In genomic region chr4:153133147-153133546, GRCm38 (mm10) we compare ENCODE assay signal across 18 mouse cellular contexts.
A peak's percentile ranks its signal among the peaks of the same experiment; 100 is the strongest.
DNase-seq lines count a peak whose midpoint lies in the region; ATAC-seq lines count a peak whose summit lies in the region.
"Had no signal": no experiment of that assay in that cellular context is flagged by ENCODE, and none has a peak within 500 bp of the region (broad histone marks: within the 10 kb centered on the region; RNA-seq: fewer than 3 reads in every experiment).

No protein-coding gene starts in this region.

- peaks cover 9% of the 10 kb centered on the region for H3K4me1 ChIP-seq in hindbrain, embryonic 15.5 days (replicated peaks)
- peaks cover 8% of the 10 kb centered on the region for H3K4me1 ChIP-seq in hindbrain, embryonic 13.5 days (replicated peaks)
- H3K4me1 ChIP-seq in midbrain, embryonic 14.5 days (ENCODE audit: control insufficient read depth, insufficient read depth, low read length): no peaks in the 10 kb centered on the region
- H3K4me1 ChIP-seq in midbrain, embryonic 16.5 days (ENCODE audit: control insufficient read depth, insufficient read depth, low read length): peaks cover 2% of the 10 kb centered on the region; the same call in 1 of the 2 replicates
- no peaks in the 10 kb centered on the region for H3K4me1 ChIP-seq in embryonic facial prominence, embryonic 14.5 days (ENCODE audit: control insufficient read depth, insufficient read depth, low read length)
- H3K4me1 ChIP-seq: embryonic facial prominence, embryonic 15.5 days; forebrain, embryonic 12.5 days; heart, embryonic 12.5 days had no signal

- DNase-seq in midbrain, embryonic 14.5 days: peak; percentile 56
- peak; percentile 48 for DNase-seq in embryonic facial prominence, embryonic 14.5 days (ENCODE audit: low spot score)
- DNase-seq in retina, postnatal 7 days (ENCODE audit: low read depth, low spot score): peak; percentile 24
- no peak for DNase-seq in thymus, postnatal 36 days
- DNase-seq: adrenal gland, postnatal 25 days; cerebellum, postnatal 10 days; heart, postnatal 36 days; right cerebral cortex, postnatal 4 days had no signal

- H3K36me3 ChIP-seq in hindbrain, embryonic 15.5 days: no peaks in the 10 kb centered on the region
- no peaks in the 10 kb centered on the region for H3K36me3 ChIP-seq in hindbrain, embryonic 13.5 days
- no peaks in the 10 kb centered on the region for H3K36me3 ChIP-seq in midbrain, embryonic 14.5 days (ENCODE audit: control insufficient read depth, insufficient read depth, low read length)
- no peaks in the 10 kb centered on the region for H3K36me3 ChIP-seq in midbrain, embryonic 16.5 days (ENCODE audit: control insufficient read depth, insufficient read depth, low read length)
- no peaks in the 10 kb centered on the region for H3K36me3 ChIP-seq in embryonic facial prominence, embryonic 14.5 days (ENCODE audit: control insufficient read depth, insufficient read depth, low read length)
- H3K36me3 ChIP-seq: embryonic facial prominence, embryonic 15.5 days; forebrain, embryonic 12.5 days; heart, embryonic 12.5 days had no signal

- H3K9ac ChIP-seq in hindbrain, embryonic 15.5 days: no peak overlapping the region
- no peak overlapping the region for H3K9ac ChIP-seq in hindbrain, embryonic 13.5 days
- no peak overlapping the region for H3K9ac ChIP-seq in midbrain, embryonic 14.5 days (replicated peaks; ENCODE audit: low read length)
- H3K9ac ChIP-seq in midbrain, embryonic 16.5 days (ENCODE audit: low read depth, low read length): no peak overlapping the region
- H3K9ac ChIP-seq in embryonic facial prominence, embryonic 14.5 days (ENCODE audit: low read depth, low read length): no peak overlapping the region
- H3K9ac ChIP-seq: embryonic facial prominence, embryonic 15.5 days; forebrain, embryonic 12.5 days; heart, embryonic 12.5 days had no signal

- ATAC-seq in hindbrain, embryonic 15.5 days (ENCODE audit: low FRiP score, low read depth): 0 out of 2 replicates have a peak, but pooled peaks have one; percentile 27
- ATAC-seq in hindbrain, embryonic 13.5 days (ENCODE audit: low FRiP score): no peak
- no peak for ATAC-seq in midbrain, embryonic 14.5 days (ENCODE audit: low FRiP score, low TSS enrichment)
- ATAC-seq in midbrain, embryonic 16.5 days: no peak
- ATAC-seq in embryonic facial prominence, embryonic 14.5 days (ENCODE audit: low read depth): no peak
- ATAC-seq: intestine, postnatal 0 days; lung, postnatal 0 days had no signal

- no peaks in the 10 kb centered on the region for H3K27me3 ChIP-seq in hindbrain, embryonic 15.5 days
- no peaks in the 10 kb centered on the region for H3K27me3 ChIP-seq in hindbrain, embryonic 13.5 days
- no peaks in the 10 kb centered on the region for H3K27me3 ChIP-seq in midbrain, embryonic 14.5 days (ENCODE audit: control insufficient read depth, insufficient read depth, low read length)
- H3K27me3 ChIP-seq in midbrain, embryonic 16.5 days (ENCODE audit: control insufficient read depth, insufficient read depth, low read depth, low read length): no peaks in the 10 kb centered on the region
- H3K27me3 ChIP-seq in embryonic facial prominence, embryonic 14.5 days (replicated peaks; ENCODE audit: control insufficient read depth, insufficient read depth, low read length): no peaks in the 10 kb centered on the region
- H3K27me3 ChIP-seq: embryonic facial prominence, embryonic 15.5 days; forebrain, embryonic 12.5 days; heart, embryonic 12.5 days had no signal

- H3K4me2 ChIP-seq in hindbrain, embryonic 15.5 days: no peak overlapping the region
- no peak overlapping the region for H3K4me2 ChIP-seq in hindbrain, embryonic 13.5 days
- H3K4me2 ChIP-seq in midbrain, embryonic 14.5 days (ENCODE audit: low read length): no peak overlapping the region
- H3K4me2 ChIP-seq in midbrain, embryonic 16.5 days (ENCODE audit: low read length): no peak overlapping the region
- no peak overlapping the region for H3K4me2 ChIP-seq in embryonic facial prominence, embryonic 14.5 days (ENCODE audit: low read depth, low read length)
- H3K4me2 ChIP-seq: embryonic facial prominence, embryonic 15.5 days; forebrain, embryonic 12.5 days; heart, embryonic 12.5 days; liver, embryonic 11.5 days had no signal

- H3K27ac ChIP-seq in hindbrain, embryonic 15.5 days (replicated peaks): peak overlapping the region; percentile 27
- H3K27ac ChIP-seq in hindbrain, embryonic 13.5 days: no peak overlapping the region
- H3K27ac ChIP-seq in midbrain, embryonic 14.5 days (replicated peaks; ENCODE audit: low read depth, low read length): no peak overlapping the region
- no peak overlapping the region for H3K27ac ChIP-seq in midbrain, embryonic 16.5 days (ENCODE audit: low read length)
- no peak overlapping the region for H3K27ac ChIP-seq in embryonic facial prominence, embryonic 14.5 days (replicated peaks; ENCODE audit: low read depth, low read length)
- H3K27ac ChIP-seq: embryonic facial prominence, embryonic 15.5 days; forebrain, embryonic 12.5 days had no signal

- 56% methylated on average over 13 of the region's 13 CpGs for WGBS in hindbrain, embryonic 15.5 days
- 67% methylated on average over 13 of the region's 13 CpGs for WGBS in hindbrain, embryonic 13.5 days
- WGBS in midbrain, embryonic 14.5 days: 71% methylated on average over 13 of the region's 13 CpGs
- WGBS in midbrain, embryonic 16.5 days: 63% methylated on average over 13 of the region's 13 CpGs
- WGBS in embryonic facial prominence, embryonic 14.5 days: 75% methylated on average over 13 of the region's 13 CpGs

- H3K9me3 ChIP-seq in hindbrain, embryonic 15.5 days: no peaks in the 10 kb centered on the region
- H3K9me3 ChIP-seq in hindbrain, embryonic 13.5 days: no peaks in the 10 kb centered on the region
- no peaks in the 10 kb centered on the region for H3K9me3 ChIP-seq in midbrain, embryonic 14.5 days (ENCODE audit: control insufficient read depth, low read length)
- no peaks in the 10 kb centered on the region for H3K9me3 ChIP-seq in midbrain, embryonic 16.5 days (replicated peaks; ENCODE audit: control insufficient read depth, low read length, poor library complexity, severe bottlenecking)
- H3K9me3 ChIP-seq in embryonic facial prominence, embryonic 14.5 days (ENCODE audit: control insufficient read depth, low read length): no peaks in the 10 kb centered on the region
- H3K9me3 ChIP-seq: embryonic facial prominence, embryonic 15.5 days; forebrain, embryonic 12.5 days had no signal

- no peak overlapping the region for H3K4me3 ChIP-seq in hindbrain, embryonic 15.5 days
- H3K4me3 ChIP-seq in hindbrain, embryonic 13.5 days: no peak overlapping the region
- H3K4me3 ChIP-seq in midbrain, embryonic 14.5 days (replicated peaks; ENCODE audit: low read depth, low read length): no peak overlapping the region
- H3K4me3 ChIP-seq in midbrain, embryonic 16.5 days (ENCODE audit: low read depth, low read length): no peak overlapping the region
- H3K4me3 ChIP-seq in embryonic facial prominence, embryonic 14.5 days (ENCODE audit: low read depth, low read length): no peak overlapping the region
- H3K4me3 ChIP-seq: embryonic facial prominence, embryonic 15.5 days; forebrain, embryonic 12.5 days; heart, embryonic 12.5 days; myocyte had no signal

Comparison
In these comparisons a context has a peak if more than half of its experiments do, and no peak if none do; other contexts are left out.
1. DNase-seq: peak in midbrain, embryonic 14.5 days (single experiment), embryonic facial prominence, embryonic 14.5 days (single experiment) and retina, postnatal 7 days (single experiment); none in thymus, postnatal 36 days (0 of 2).